Mouse (Mus musculus): ENCODE data around the gene Dennd4a.
A peak's percentile ranks its signal among the peaks of the same experiment; 100 is the strongest.

Gene Dennd4a

DNA sequence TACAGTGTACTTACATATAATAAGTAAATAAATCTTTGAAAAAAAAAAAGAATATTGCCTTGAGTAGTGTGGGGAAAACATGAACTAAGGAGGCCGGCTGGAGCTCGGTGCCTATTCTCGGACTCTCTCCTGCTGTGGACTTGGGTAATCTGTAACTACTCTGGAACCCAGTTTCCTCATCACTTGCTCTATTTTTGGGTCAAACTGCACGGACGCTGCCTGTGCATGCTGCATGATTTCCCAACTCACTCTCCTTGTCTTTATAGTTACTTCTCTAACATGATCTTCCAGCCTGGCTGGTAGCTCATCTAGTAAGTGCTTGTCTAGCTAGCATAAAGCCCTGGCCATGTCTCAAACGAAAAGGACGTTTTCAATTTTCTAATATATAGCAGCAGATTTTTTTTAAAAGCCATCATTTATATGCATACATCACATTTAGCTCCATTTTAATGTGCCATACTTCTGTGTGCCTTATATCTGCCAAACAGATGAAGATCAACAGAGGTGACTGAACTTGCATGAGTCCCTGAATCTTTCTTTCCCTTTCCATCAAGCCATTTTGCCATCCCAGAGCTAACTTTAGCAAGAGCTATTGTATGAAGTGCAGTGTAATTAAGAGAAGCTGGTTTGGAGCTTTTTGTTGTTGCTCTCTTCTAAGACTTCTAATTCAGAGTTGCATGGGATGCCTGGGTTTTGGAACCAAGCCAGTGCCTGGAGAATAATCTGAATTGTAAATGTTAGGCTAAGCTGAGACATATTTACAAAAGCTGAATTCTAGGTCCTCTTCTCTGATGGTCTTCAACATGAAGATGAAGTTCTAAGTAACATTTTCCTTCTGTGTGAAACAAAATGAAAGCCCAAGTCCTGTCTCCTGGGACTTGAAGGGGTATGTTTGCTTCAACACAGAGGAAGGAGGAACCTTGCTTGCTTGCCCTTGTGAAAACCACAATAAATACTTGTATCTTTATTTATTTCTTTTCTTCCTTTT lies 20.2 kb upstream of the Dennd4a start:
- DNase-seq = no peak

DNA sequence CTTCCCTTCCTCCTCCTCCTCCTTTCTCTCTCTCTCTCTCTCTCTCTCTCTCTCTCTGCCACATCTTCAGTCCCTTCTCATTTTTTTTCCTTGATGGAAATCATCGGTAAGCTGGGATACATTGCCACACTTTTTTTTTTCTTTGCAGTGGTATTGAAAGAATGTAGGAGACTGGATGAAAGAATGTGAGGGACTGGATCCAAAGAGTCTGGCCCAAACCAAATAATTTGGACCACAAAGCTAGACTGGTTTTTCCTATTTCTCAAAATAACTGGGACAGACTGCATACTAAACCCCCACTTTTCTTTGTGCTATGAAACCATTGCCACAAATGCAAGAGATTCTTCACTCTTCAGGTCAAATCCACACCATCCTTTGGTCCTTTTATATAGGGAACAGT lies 19.5 kb upstream of the Dennd4a start:
- DNase-seq = no peak

DNA sequence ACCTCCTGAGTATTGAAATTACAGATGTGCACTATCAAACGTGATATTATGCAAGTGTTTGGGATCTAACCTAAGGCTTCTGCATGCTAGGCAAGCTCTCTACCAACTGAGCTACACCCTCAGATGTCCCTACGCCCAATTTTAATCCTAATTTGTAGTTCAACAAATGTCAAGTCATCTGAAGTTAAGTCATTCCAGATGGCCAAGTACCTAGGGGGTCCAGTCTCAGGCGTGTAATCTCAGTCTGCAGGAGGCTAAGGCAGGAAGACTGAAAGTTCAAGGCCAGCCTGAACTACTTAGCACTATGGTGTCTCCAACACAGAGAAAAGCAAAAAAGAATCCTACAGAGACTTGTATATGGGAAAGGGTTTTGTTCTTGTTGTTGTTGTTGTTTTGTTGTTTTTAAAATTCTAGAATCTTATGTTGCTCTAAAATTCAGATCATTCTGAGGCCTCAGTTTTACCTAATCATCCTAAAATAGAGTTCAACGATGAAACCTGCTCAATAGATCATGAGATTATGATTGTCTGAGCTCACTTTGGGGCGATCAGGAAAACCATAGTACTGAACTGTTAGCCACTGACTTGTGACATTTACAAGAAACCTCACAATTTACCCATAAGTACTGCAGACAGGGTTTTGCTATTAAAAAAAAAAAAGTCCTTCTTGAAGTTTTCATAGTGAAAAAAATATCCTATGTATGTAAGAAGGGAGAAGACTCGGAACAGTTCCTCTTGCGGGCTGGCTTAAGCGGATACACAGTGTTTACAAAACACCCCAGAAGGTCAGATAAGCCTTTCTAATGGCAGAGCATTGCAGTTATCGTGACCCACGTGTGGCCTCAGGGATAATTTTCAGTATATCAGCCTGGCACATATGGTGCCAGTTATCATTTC lies 18.5 kb upstream of the Dennd4a start:
- no peak for DNase-seq

DNA sequence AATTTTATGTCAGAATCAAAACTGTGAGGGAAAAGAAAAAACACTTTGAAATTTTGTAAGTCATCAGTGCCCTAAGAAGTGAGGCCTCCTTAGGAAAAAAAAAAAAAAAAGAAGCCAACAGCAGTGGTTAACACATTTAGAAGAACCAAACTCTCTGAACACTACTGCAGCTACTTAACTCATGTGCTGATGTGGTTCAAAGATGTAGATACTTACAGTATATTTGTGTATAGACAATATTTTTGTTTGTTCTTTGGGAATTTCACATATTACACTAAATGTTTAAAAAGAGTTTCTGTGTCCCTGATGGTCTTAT lies 17.9 kb upstream of the Dennd4a start:
- no peak for DNase-seq

DNA sequence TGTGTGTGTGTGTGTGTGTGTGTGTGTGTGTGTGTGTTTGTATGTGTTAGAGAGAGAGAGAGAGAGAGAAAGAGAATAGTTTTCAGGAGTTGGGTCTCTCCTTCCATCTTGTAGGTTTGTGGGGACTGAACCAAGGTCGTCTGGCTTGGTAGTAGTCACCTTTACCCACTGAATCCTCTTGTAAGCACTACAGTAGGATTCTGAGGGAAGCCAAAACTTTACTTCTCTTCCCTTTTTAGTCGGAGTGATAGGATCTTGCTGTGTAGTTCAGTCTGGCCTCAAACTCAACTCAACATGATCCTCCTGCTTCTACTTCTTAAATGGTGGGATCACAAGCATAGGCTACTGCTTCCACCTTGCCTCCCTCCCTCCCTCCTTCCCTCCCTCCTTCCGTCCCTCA lies 17.3 kb upstream of the Dennd4a start:
- no peak for DNase-seq

DNA sequence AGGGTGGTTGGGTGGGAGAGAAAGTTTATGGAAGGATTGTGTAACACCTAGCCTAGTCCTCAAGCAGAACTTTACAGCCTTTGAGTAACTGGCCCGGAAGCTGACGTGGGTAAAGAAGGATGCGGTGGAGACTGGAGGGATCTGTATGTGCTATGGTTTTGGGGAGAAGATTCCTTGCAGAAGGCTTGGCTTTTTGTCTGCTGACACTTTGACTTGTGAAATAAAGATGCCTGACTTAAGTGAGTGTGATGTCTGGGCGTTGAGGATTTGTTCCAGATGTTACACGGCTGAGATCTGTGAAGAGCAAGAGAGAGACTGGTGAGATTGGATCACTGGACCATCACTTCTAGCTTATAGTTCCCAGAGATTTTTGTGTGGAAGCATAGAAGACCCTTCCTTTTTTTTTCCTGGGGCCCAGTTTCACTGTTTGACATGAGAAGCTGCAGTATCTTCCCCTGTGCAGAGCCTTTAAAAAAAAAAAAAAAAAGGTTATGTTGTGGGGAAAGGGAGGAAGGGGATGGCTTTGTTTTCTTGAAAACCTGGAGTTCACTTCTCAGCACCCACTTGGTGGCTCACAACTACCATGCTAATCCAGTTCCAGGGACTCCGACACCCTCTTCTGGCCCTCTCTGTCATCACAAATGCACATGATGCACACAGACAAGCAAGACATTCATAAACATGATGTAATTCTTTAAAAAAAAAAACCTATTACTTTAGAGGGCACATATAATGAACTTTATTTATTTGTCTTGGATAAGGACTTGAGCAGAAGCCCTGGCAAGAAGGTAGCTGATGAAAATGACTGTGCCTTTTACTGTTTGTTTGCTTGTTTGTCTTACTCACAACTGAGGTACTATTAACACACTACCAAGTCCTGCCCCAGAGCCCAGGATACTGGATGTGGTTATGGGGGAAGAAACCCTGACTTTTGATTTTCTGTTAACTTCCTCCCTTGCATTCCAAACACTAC lies 16.4 kb upstream of the Dennd4a start:
- no peak for DNase-seq

DNA sequence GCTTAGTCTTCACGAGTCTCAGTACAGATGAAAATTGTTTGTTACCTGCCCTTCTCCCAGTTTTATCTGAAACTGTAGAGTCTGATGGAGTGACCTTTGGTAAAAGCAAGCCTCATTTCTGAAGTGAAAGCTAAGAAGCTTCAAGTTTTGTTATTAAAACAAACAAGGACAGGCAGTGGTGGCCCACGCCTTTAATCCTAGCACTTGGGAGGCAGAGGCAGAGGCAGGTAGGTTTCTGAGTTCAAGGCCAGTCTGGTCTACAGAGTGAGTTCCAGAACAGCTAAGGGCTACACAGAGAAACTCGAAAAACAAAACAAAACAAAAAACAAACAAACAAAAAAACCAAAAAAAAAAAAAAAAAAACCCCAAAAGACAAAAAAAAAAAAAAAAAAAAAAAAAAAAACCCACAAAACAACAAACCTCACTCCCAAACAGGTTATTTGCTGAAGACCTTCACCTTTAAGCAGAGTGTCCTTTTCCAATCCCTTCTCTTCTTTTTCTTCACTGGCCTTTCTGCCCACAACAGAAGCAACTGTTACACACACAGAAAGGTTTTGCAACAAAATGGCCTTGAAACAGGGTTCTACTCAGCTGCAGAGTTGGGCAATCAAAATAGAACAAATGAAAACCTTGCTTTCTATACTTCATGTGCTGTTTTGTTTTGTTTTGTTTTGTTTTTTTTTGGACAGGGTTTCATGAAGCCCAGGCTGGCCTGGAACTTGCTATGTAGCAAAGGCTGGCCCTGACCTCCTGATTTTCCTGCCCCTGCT lies 15.1 kb upstream of the Dennd4a start:
- no peak for DNase-seq

DNA sequence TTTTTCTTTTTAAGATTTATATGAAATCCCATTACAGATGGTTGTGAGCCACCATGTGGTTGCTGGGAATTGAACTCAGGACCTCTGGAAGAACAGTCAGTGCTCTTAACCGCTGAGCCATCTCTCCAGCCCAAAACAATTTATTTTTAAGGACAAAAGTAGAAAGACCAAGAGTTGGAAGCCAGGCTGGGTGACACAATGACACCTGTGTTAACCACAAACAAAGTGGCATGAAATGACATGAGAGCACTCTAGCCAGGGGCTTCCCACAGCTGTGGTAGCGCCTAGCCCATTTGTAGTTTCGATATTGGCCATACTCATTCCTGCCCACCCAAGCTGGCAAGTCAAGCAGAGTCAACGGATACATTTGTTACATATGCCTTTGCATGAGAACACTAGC lies 13.7 kb upstream of the Dennd4a start:
- no peak for DNase-seq

DNA sequence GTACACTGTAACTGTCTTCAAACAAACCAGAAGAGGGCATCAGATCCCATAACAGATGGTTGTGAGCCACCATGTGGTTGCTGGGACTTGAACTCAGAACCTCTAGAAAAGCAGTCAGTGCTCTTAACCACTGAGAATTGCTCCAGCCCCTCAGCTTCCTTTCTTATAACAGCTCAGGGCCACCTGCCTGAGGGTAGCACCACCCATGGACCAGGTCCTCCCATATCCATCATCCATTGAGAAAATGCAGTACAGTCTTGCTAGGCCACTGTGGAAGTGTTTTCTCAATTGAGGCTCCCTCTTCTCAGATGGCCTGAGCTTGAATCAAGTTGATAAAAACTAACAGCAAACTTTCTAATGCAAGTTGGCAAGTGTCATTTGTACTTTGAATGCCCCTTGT lies 13.0 kb upstream of the Dennd4a start:
- DNase-seq = no peak

DNA sequence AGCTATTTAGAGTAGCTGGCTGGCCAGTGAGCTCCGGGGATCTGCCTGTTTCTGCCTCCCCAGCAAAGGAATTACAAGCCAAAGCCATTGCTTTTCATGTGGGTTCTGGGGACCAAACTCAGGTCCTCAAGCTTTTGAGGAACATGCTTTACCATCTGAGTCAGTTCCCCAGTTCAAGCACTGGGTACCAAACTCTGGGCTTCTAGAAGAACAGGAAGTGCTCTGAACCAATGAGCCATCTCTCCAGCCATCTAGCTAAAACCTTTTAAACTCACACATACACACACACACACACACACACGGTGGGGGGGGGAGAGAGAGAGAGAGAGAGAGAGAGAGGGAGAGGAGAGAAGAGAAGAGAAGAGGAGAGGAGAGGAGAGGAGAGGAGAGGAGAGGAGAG lies 12.3 kb upstream of the Dennd4a start:
- DNase-seq = no peak

DNA sequence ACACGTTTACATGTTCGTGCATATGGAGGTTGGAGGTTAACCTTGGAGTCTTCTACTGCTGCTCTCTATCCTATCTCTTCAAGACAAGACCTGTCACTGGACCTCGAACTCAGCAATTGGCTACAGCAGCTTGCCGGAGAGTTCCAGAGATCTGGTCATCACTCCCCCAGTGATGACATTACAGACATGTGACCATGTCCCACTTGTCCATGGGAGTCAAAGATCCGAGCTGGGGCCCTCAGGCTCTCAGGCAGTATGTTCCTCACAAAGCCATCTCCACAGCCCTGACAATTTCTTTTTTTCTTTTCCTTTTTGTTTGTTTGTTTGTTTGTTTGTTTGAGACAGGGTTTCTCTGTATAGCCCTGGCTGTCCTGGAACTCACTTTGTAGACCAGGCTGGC lies 11.6 kb upstream of the Dennd4a start:
- no peak for DNase-seq

DNA sequence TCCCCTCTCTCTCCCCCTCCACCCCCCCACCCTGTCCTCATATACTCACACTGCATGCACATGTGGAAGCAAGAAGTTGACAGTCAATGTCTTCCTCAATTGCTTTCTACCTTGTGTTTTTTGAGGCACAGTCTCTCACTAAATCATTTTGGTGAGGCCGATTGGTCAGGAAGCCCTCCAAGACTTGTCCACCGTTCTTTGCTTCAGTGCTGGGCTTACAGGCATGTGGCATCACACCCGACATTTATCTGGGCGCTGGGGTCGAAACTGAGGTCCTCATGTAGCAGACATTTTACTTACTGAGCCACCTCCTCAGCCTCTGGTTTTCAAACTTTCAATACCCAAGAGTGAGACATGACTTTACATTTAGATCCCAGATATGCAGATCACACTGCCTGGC lies 8.6 kb upstream of the Dennd4a start:
- no peak for DNase-seq

DNA sequence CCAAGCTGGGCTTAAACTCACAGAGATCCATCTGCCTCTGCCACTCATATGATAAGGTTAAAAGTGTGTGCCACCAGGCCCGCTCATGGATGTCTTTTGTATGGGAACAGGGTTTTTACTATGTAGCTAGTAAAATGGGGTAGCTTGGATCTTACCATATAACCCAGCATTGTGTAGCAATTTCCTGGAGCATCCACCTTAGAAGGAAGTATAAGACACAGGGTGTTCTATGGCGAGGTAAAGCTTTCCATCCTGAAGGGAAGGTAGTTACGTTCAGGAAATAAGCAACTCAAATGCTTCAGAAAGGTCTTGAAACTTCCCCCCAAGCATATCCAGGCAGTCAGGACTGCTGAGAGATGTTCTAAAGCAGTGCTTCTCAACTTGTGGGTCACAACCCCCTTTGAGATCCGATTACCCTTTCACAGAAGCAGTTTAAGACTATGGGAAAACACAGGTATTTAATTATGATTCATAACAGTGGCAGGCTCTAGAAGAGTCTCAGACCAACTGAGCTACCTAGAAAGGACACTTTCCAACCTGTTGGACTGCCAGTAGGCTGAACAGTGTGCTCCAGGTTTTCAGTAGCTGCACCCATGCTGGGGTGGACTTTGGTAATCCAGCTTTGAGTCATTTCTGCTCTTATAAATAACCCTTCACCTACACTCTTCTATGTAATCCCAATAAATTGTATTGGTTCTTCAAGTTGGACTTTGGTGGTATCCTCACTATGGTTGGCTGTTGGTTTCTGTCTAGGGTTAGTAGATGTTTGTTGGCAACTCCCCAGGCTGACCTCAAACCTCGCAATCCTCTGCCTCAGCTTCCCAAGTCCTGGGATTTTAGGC lies 7.5 kb upstream of the Dennd4a start:
- no peak for DNase-seq

DNA sequence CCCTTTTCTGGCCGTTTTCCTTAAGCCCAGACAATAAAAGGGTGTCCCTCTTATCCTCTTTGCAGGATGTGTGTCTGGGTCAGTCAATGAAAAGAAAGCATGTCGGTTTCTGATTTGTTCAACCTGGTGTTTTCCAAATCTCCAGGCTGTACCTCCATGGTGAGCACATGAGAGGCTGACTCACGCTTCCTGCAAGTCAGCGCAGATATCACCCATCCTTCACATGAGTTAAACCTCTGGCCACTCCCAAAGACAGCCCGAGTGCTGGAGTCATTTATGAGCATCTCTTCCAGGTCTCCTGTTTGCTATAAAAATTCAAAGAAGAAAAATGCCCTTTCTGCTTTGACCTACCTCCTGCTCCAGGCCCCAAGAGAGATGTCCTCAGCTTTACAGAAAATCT lies 5.3 kb upstream of the Dennd4a start:
- DNase-seq = no peak

DNA sequence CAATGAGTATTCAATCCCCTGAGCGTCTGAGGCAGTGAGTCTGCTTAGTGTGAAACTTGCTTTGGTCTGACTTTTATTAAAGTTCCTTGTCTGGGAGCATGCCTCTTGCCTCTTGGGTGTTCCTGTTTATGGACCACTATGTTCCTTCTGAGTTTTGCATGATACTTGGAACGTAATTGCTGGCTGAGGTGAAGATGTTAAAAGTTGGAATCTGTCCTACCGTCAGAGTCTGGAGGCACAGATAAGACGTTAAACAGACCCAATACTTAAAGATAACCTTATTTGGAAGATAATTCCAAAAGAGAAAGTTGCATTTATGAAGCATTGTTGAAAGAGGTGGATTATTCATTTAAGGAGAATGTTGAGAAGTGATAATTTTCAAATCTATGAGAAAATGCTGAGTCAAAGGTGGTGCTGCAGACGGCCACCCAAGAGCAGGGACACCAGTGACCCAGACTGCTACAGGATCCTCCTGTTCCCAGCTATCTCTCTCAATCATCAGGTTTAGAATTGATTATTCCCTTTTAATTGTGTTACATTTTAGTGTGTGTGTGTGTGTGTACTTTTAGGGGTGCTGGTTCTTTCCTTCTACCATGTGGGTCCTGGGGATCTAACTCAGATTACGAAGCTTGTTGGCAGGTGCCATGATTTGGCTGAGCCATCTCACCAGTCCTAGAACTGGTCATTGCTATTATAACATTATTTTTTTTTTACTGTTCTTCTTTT lies 4.6 kb upstream of the Dennd4a start:
- DNase-seq = no peak

DNA sequence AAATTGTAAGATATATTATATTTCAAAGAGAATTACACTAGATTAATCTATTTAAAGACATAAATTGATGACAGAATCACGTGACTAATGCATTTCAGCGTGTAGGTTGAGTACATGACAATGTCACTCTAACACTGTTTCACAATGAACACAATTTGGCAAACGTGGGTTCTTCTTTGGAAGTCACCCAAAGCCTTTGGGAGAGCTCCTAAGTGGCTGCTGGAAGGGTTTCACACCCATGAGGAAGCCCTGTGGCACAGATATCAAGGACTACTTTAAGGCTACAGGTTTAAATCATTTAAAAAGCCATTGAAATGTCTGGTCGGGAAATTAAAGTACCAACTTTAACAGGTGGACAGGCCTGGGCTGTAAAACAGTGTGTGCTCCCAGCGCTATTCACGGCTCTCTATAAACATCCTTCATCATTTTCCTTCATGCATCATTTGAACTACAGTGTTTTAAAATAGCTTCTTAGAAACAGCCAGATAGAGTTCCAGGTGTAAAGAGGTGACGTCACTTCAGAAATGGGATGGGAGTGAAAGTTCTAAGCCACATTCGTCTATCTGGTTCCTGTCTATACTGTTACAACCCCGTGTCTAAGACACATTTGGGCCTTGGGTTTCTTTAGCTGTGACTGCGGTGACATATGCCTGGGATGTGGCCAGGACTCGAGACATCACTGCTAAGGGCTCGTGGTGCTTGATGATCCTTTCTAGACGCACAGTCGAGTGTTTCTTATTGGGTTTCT lies 3.9 kb upstream of the Dennd4a start:
- DNase-seq = no peak

DNA sequence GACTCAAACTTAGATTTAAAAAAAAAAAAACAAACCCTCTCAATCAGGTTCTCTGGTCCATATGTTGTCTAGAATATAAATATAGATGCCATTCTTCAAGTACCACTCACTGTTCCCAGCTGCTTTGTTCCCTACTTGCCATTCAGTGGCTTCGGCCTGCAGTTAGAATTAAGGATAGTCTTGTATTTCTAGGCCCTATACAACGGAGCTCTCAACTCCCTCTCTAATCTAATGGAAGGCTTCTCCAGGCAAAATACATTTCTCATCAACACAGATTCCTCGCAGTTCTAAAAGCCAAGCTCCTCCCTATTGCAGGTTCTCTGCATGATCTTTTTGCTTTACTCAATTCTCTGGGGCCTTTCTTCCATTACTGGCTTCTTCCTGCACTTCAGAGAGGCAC lies 1.3 kb upstream of the Dennd4a start:
- DNase-seq = no peak

DNA sequence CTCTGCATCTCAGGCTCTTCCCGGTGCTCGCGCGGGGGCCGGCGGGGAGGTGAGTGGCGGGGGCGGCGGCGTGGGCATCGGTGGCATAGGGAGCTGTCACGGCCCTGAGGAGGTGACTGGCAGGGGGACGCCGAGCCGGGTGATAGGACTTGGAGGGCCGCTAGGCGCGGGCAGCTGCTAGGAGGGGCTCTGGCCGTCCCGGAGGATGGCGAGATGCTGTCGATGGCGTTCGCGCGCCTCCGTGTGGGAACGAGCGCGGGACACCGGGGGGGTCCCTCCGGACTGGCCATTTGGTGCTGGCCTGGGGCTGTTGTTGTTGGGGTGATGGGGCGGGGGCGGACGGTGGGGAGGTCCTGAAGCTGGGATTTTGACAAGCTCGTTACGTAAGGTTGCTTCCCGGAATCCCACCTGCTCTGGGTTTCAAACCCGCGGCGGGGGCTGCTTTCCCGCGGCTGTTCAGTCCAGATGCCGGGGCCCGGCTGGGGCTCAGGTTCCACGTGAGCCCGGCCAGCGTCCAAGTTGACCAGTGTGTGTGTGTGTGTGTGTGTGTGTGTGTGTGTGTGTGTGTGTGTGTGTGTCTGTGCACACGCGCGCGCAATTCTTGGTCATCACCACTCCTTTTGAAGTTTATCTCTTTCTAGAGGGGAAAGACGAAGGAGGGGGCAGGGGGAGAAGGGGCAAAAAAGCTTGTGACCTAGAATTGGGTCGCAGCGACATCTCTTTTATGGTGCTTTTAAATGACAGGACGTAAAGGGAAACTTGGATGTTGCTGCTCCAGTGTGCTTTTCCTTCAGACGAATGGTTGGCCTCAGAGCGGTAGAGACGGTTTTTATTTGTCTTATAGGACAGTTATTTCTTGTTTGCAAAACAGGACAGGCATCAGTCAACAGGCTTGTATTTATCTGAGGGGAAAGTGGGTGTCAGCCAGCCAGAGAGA lies 666 bp downstream of the Dennd4a start:
- peak; percentile 59 for DNase-seq
